Mouse (Mus musculus) cerebellum, adult 11-12 months (tissue): ENCODE data around the gene Vldlr.

Experiments used
- DNase-seq: peaks from one replicate; pipeline ENCODE4 v3.0.0; 2022

The Vldlr gene

GRCm38 (mm10) chr19:27239913-27240312 lies 23.6 kb downstream of the Vldlr start:
- DNase-seq = no peak

- no peak for DNase-seq
Measured at GRCm38 (mm10) chr19:27243527-27243926, 27.2 kb downstream of the Vldlr start.

- no peak for DNase-seq
Measured at GRCm38 (mm10) chr19:27254756-27255155, 38.5 kb downstream of the Vldlr start.

- DNase-seq = no peak
Measured at GRCm38 (mm10) chr19:27255678-27256077, 39.4 kb downstream of the Vldlr start.

- no peak for DNase-seq
Measured at GRCm38 (mm10) chr19:27260102-27260501, 43.8 kb downstream of the Vldlr start.

- no peak for DNase-seq
Measured at GRCm38 (mm10) chr19:27260621-27261278, 44.5 kb downstream of the Vldlr start.

GRCm38 (mm10) chr19:27262141-27262540 lies 45.9 kb downstream of the Vldlr start:
- DNase-seq = no peak

- no peak for DNase-seq
Measured at GRCm38 (mm10) chr19:27273385-27273784, 57.1 kb downstream of the Vldlr start.

GRCm38 (mm10) chr19:27274382-27274781 lies 58.1 kb downstream of the Vldlr start:
- DNase-seq = no peak

- DNase-seq = no peak
Measured at GRCm38 (mm10) chr19:27279174-27279573, 62.9 kb downstream of the Vldlr start.
